Mouse (Mus musculus) megakaryocyte-erythroid progenitor cell, adult 5-6 weeks (primary cell): ENCODE measurements around the gene Bsnd. TPM values are rescaled to one million over a fixed set of nuclear protein-coding genes. Genes with fewer than 3 reads are reported as not detected.

ENCODE experiments used
- total RNA-seq, 2 experiments: library from RNA; stranded (forward) in 1 of 2; stranded (reverse) in 1 of 2; fragments of 200-1000, 215-1000 nt in 1 of 2; fragments of >200 nt in 1 of 2; fragmentation: Nextera tagmentation in 1 of 2; gene quantifications; 2 replicates each; pipeline ENCODE4 v1.2.3; 2014 to 2017

The Bsnd gene
- total RNA-seq, 2 experiments from 2014 or later: not detected

Other genes with a start within 250 kb of the Bsnd start
- gene Usp24, start 176.1 kb downstream of the Bsnd start, total RNA-seq (2014; fragmentation: Nextera tagmentation): 80.2 and 84.3 TPM in 2 replicates
- 86.6 and 87.0 TPM in 2 replicates for gene Usp24, start 176.1 kb downstream of the Bsnd start, total RNA-seq (2017)
- not detected in 2 replicates for gene Pcsk9, start 28.0 kb downstream of the Bsnd start, total RNA-seq (2014; fragmentation: Nextera tagmentation)
- gene Pcsk9, start 28.0 kb downstream of the Bsnd start, total RNA-seq (2017): not detected in 2 replicates
- 27.7 and 27.8 TPM in 2 replicates for gene Dhcr24, start 68.8 kb upstream of the Bsnd start, total RNA-seq (2014; fragmentation: Nextera tagmentation)
- gene Dhcr24, start 68.8 kb upstream of the Bsnd start, total RNA-seq (2017): 9.4 and 11.2 TPM in 2 replicates
- not detected in 2 replicates for gene Lexm, start 125.0 kb upstream of the Bsnd start, total RNA-seq (2014; fragmentation: Nextera tagmentation)
- gene Lexm, start 125.0 kb upstream of the Bsnd start, total RNA-seq (2017): not detected in 2 replicates
- not detected in 2 replicates for gene Ttc22, start 130.1 kb upstream of the Bsnd start, total RNA-seq (2014; fragmentation: Nextera tagmentation)
- gene Ttc22, start 130.1 kb upstream of the Bsnd start, total RNA-seq (2017): not detected in 2 replicates
- gene Pars2, start 158.8 kb upstream of the Bsnd start, total RNA-seq (2014; fragmentation: Nextera tagmentation): 6.9 and 9.0 TPM in 2 replicates
- 5.9 and 6.4 TPM in 2 replicates for gene Pars2, start 158.8 kb upstream of the Bsnd start, total RNA-seq (2017)
- gene Ttc4, start 186.7 kb upstream of the Bsnd start, total RNA-seq (2014; fragmentation: Nextera tagmentation): 53.0 and 56.3 TPM in 2 replicates
- gene Ttc4, start 186.7 kb upstream of the Bsnd start, total RNA-seq (2017): 34.8 and 47.4 TPM in 2 replicates
- gene Mroh7, start 238.6 kb upstream of the Bsnd start, total RNA-seq (2014; fragmentation: Nextera tagmentation): not detected in 2 replicates
- gene Mroh7, start 238.6 kb upstream of the Bsnd start, total RNA-seq (2017): not detected in 2 replicates
- gene Fam151a, start 241.6 kb upstream of the Bsnd start, total RNA-seq (2014; fragmentation: Nextera tagmentation): not detected in 2 replicates
- gene Fam151a, start 241.6 kb upstream of the Bsnd start, total RNA-seq (2017): not detected in 2 replicates